Mouse (Mus musculus) yolk sac, embryonic 10.5 days (tissue): Measurements from ENCODE around the gene Nek9.

Experiments used
- DNase-seq: peaks from one replicate; pipeline ENCODE4 v3.0.0-alpha.2; 2017; ENCODE audit warnings: low spot score

The Nek9 gene

GRCm38 (mm10) chr12:85346374-85346773, 7.2 kb upstream of the Nek9 start:
- peak; percentile 35 for DNase-seq

GRCm38 (mm10) chr12:85345559-85345958, 6.4 kb upstream of the Nek9 start:
- DNase-seq, result no peak

GRCm38 (mm10) chr12:85344252-85344651, 5.1 kb upstream of the Nek9 start:
- DNase-seq, result no peak

GRCm38 (mm10) chr12:85342310-85342709, 3.1 kb upstream of the Nek9 start:
- peak; percentile 68 for DNase-seq

DNA sequence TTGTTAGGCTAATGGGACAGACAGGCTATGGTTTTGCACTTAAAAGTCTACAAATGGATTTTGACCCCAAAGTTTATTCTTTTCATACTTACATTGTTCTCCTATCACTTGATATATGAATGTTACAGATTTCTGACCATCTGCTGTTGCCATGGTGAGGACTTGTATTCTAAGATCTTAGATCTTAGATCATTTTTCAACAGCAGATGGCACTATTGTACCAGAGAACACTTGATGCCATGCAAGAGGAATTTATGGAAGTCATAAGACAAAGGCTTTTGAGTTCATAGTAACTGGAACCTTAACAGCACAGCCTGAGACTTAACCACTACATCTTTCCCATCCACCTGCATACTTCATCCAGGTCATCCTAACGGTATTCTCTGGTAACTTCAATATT, 2.0 kb upstream of the Nek9 start:
- peak; percentile 42 for DNase-seq

GRCm38 (mm10) chr12:85339947-85340346, 785 bp upstream of the Nek9 start:
- DNase-seq, result no peak

DNA sequence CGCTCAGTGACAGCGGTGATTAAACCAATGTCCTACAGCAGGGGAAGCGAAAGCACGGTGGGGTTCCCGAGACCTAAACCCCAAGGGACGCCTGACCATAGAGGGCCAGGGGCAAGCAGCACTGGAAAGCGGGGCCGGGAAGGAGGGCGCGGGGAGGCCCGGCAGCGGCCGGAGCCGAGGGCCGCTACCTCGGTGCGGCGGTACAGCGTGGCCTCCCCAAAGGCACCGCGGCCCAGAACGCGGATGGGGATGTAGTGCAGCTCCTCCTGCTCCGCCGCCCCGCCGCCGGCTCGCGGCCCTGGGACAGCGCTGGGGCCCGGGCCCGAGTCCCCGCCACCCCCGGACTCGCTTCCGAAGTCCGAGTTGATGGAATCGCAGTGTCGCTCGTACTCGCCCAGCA, 347 bp downstream of the Nek9 start:
- no peak for DNase-seq

DNA sequence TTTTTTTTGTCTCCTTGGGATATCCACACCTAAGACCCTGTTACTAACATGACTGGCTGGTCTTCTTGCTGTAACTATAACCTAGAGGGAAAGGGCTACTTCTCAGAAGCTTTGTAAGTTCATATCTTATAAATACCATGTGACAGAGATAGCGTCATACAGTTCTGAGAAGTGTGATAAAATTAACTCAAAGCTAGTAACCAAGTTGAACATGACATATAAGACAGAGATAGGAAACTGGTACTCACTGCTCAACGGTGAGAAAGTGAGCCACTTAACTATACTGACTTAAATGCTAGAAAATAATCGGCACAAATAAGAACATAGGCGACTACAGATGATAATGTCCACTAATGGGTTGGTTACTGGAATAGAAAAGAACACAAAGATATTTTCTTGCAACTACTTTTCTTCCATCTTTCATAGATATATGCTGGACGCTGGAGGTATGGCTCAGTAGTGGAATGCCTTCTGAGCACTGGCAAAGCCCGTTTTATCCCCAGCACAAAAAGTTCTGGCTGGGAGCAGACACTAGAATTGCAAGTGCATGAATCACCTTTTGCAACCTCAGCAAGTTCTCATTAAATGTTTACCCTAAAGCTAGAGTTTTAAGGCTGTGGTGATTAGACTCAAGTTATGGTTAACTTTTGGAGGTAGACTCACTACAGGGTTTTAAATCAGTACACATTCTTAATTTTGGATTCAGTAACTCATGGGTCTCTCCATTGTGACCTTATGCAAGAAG, 1.4 kb downstream of the Nek9 start:
- no peak for DNase-seq

DNA sequence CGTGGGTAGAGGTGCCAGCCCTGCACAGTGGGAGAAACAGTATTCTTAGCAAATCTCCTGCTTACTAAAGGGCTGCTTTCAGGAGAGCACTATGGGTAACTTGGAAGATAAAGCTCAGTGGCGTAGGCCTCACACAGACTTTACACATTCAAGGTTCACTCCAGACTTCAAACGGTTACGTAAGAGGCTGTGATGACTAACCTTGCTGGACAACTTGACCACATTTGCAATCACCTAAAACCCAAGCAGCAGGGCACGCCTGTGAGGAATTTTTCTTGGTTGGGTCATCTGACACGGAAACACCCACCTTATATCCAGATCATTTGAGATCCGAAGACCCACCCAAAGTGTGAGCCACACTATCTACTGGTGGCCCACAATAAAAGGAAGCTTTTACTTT, 9.0 kb downstream of the Nek9 start:
- DNase-seq, result no peak

- DNase-seq, result no peak
These were observed 30.5 kb downstream of the Nek9 start for GRCm38 (mm10) chr12:85308651-85309050.

GRCm38 (mm10) chr12:85305247-85305892, 33.8 kb downstream of the Nek9 start:
- DNase-seq, result peak; percentile 76

DNA sequence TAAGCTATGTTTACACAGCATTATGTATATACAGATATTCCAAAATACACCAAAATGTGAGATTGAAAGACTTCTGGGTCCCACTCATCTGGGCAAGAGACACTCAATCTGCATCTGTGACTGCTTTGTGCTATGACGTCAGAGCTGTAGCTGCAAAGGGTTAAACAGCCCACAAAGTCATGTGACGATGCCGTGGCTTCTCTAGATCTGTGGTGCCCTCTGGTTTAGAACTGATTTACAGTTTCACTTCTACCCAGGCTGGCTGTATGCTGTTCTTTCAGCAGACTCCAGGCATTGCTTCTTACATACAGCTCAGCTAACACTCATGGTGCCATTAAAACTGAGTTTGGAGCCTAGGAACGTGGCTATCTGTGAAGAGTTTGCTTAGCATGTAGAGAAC, 34.4 kb downstream of the Nek9 start:
- no peak for DNase-seq

- no peak for DNase-seq
These were observed 35.9 kb downstream of the Nek9 start for GRCm38 (mm10) chr12:85303256-85303655.

GRCm38 (mm10) chr12:85298835-85299180, 40.4 kb downstream of the Nek9 start:
- DNase-seq, result no peak

- DNase-seq, result peak; percentile 53
These were observed 40.9 kb downstream of the Nek9 start for GRCm38 (mm10) chr12:85298127-85298834.

- DNase-seq, result no peak
These were observed 41.7 kb downstream of the Nek9 start for GRCm38 (mm10) chr12:85297345-85297997.

GRCm38 (mm10) chr12:85296915-85297314, 42.2 kb downstream of the Nek9 start:
- no peak for DNase-seq

GRCm38 (mm10) chr12:85295506-85295905, 43.7 kb downstream of the Nek9 start:
- DNase-seq, result no peak

DNA sequence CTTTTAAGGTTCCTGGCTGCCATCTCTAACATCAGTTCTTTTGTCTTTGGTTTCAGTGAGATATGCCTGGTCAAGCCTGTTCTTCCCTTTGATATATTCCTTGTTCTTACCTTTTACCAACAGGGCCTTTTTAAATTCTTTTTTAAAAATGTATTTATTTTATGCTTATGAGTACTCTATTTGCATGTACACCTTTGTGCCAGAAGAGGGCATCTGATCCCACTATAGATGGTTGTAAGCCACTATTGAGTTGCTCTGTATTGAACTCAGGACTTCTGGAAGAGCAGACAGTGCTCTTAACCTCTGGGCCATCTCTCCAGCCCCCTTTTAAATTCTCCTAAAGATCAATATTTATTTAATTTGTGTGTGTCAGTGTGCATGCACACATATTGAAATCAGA, 46.3 kb downstream of the Nek9 start:
- DNase-seq, result no peak

DNA sequence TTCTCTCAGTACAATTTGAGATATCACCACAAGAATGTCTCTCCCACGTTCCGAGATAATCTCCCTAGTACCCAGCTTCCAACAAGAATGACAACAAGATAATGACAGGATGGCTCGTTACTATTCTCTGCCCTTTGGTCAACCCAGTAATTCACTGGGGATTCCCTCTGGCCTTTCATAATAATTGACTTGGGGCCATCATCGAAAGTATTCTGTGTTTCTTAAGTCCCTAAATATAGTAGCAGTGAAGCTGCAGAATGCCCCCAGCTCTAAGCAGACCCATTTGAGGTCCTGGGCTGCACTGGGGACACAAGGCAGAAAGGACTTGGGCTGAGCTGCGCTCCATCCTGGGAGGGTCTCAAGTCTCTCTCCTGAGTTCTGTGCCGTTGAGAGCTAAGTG, 46.9 kb downstream of the Nek9 start:
- DNase-seq, result no peak

GRCm38 (mm10) chr12:85291541-85291940, 47.6 kb downstream of the Nek9 start:
- DNase-seq, result no peak

- no peak for DNase-seq
These were observed 48.5 kb downstream of the Nek9 start for GRCm38 (mm10) chr12:85290633-85291032.
